Mouse (Mus musculus) CD4-positive, CD25-positive, alpha-beta regulatory T cell, adult 2 months (primary cell): Measurements from ENCODE around the gene Nlrp6.
"Not testable (repeated sequence)": the region's sequence is repeated elsewhere in the genome, so short reads cannot be mapped to it uniquely, and the experiment has no call there.

Experiments
- DNase-seq: peaks from one replicate; pipeline ENCODE4 v3.0.0-alpha.2; 2012; ENCODE audit warnings: low read depth, low spot score

The Nlrp6 gene

GRCm38 (mm10) chr7:140973396-140974165 is 52.9 kb downstream of the Nlrp6 start:
- no peak for DNase-seq

GRCm38 (mm10) chr7:140974940-140975339 is 54.2 kb downstream of the Nlrp6 start:
- no peak for DNase-seq

GRCm38 (mm10) chr7:140975465-140975864 is 54.8 kb downstream of the Nlrp6 start:
- DNase-seq, result no peak

GRCm38 (mm10) chr7:140976720-140977119 is 56.0 kb downstream of the Nlrp6 start:
- not testable (repeated sequence) for DNase-seq
